Mouse (Mus musculus): ENCODE measurements around the gene Tbc1d23. TPM values are rescaled to one million over a fixed set of nuclear protein-coding genes. Genes with fewer than 3 reads are reported as not detected.
A peak's percentile ranks its signal among the peaks of the same experiment; 100 is the strongest.
"Not testable (repeated sequence)": the region's sequence is repeated elsewhere in the genome, so short reads cannot be mapped to it uniquely, and the experiment has no call there.

The Tbc1d23 gene
- polyA plus RNA-seq, 1 experiment from 2014 or later: 22.3 TPM

GRCm38 (mm10) chr16:57177254-57177653, 54.0 kb downstream of the Tbc1d23 start:
- ATAC-seq: no peak
- WGBS: 71% methylated on average over 2 of the region's 2 CpGs
- TF ChIP-seq CTCF (IDR thresholded peaks at IDR 0.05; ENCODE audit: low read depth): peak; percentile 80

GRCm38 (mm10) chr16:57176276-57176675, 55.0 kb downstream of the Tbc1d23 start:
- Histone ChIP-seq H3K27me3 (replicated peaks; ENCODE audit: control insufficient read depth, insufficient read depth, low read length) (no peaks in the 10 kb centered on the region), H3K36me3 (ENCODE audit: control insufficient read depth, insufficient read depth) (peaks cover 52% of the 10 kb centered on the region), H3K9me3 (ENCODE audit: control insufficient read depth) (no peaks in the 10 kb centered on the region), H3K4me3 (ENCODE audit: low read depth, low read length) (no peak overlapping the region), H3K27ac (ENCODE audit: low read depth, low read length) (no peak overlapping the region), H3K4me1 (replicated peaks; ENCODE audit: control insufficient read depth, insufficient read depth, low read length) (no peaks in the 10 kb centered on the region), H3K4me2 (replicated peaks; ENCODE audit: low read depth) (no peak overlapping the region), H3K9ac (ENCODE audit: low read depth, low read length) (no peak overlapping the region)
- ATAC-seq: no peak
- 89% methylated on average over 7 of the region's 7 CpGs for WGBS
- TF ChIP-seq CTCF (IDR thresholded peaks at IDR 0.05; ENCODE audit: low read depth): no peak

More at GRCm38 (mm10) chr16:57177254-57177653, 54.0 kb downstream of the Tbc1d23 start:
- Histone ChIP-seq H3K9me3 (ENCODE audit: control insufficient read depth) (no peaks in the 10 kb centered on the region), H3K4me3 (ENCODE audit: low read depth, low read length) (no peak overlapping the region), H3K27ac (ENCODE audit: low read depth, low read length) (no peak overlapping the region), H3K4me1 (replicated peaks; ENCODE audit: control insufficient read depth, insufficient read depth, low read length) (no peaks in the 10 kb centered on the region), H3K9ac (ENCODE audit: low read depth, low read length) (no peak overlapping the region), H3K4me2 (replicated peaks; ENCODE audit: low read depth) (no peak overlapping the region), H3K27me3 (replicated peaks; ENCODE audit: control insufficient read depth, insufficient read depth, low read length) (no peaks in the 10 kb centered on the region), H3K36me3 (ENCODE audit: control insufficient read depth, insufficient read depth) (peaks cover 57% of the 10 kb centered on the region)

- no peak for ATAC-seq
- peaks cover 52% of the 10 kb centered on the region for H3K36me3 ChIP-seq (ENCODE audit: control insufficient read depth, insufficient read depth)
- no peak overlapping the region for H3K27ac ChIP-seq (ENCODE audit: low read depth, low read length)
Observed at GRCm38 (mm10) chr16:57175751-57176150, 55.6 kb downstream of the Tbc1d23 start.

GRCm38 (mm10) chr16:57174480-57174879, 56.8 kb downstream of the Tbc1d23 start:
- H3K9me3 ChIP-seq (ENCODE audit: control insufficient read depth); H3K4me1 ChIP-seq (replicated peaks; ENCODE audit: control insufficient read depth, insufficient read depth, low read length); H3K9ac ChIP-seq (ENCODE audit: low read depth, low read length); H3K4me3 ChIP-seq (ENCODE audit: low read depth, low read length); ATAC-seq; H3K27me3 ChIP-seq (replicated peaks; ENCODE audit: control insufficient read depth, insufficient read depth, low read length); H3K27ac ChIP-seq (ENCODE audit: low read depth, low read length); H3K4me2 ChIP-seq (replicated peaks; ENCODE audit: low read depth): not testable (repeated sequence)
- peaks cover 55% of the 10 kb centered on the region for H3K36me3 ChIP-seq (ENCODE audit: control insufficient read depth, insufficient read depth)

More at GRCm38 (mm10) chr16:57175751-57176150, 55.6 kb downstream of the Tbc1d23 start:
- Histone ChIP-seq H3K4me2 (replicated peaks; ENCODE audit: low read depth) (no peak overlapping the region), H3K27me3 (replicated peaks; ENCODE audit: control insufficient read depth, insufficient read depth, low read length) (no peaks in the 10 kb centered on the region), H3K9me3 (ENCODE audit: control insufficient read depth) (no peaks in the 10 kb centered on the region), H3K4me1 (replicated peaks; ENCODE audit: control insufficient read depth, insufficient read depth, low read length) (no peaks in the 10 kb centered on the region), H3K4me3 (ENCODE audit: low read depth, low read length) (no peak overlapping the region), H3K9ac (ENCODE audit: low read depth, low read length) (no peak overlapping the region)
- WGBS: 80% methylated on average over 2 of the region's 2 CpGs
- TF ChIP-seq CTCF (IDR thresholded peaks at IDR 0.05; ENCODE audit: low read depth): no peak

- Histone ChIP-seq H3K27me3 (replicated peaks; ENCODE audit: control insufficient read depth, insufficient read depth, low read length) (no peaks in the 10 kb centered on the region), H3K4me1 (replicated peaks; ENCODE audit: control insufficient read depth, insufficient read depth, low read length) (no peaks in the 10 kb centered on the region), H3K4me2 (replicated peaks; ENCODE audit: low read depth) (no peak overlapping the region), H3K36me3 (ENCODE audit: control insufficient read depth, insufficient read depth) (peaks cover 42% of the 10 kb centered on the region), H3K9me3 (ENCODE audit: control insufficient read depth) (no peaks in the 10 kb centered on the region), H3K4me3 (ENCODE audit: low read depth, low read length) (no peak overlapping the region), H3K9ac (ENCODE audit: low read depth, low read length) (no peak overlapping the region), H3K27ac (ENCODE audit: low read depth, low read length) (no peak overlapping the region)
- ATAC-seq: no peak
- 93% methylated on average over 6 of the region's 6 CpGs for WGBS
- TF ChIP-seq CTCF (IDR thresholded peaks at IDR 0.05; ENCODE audit: low read depth): no peak
Observed at GRCm38 (mm10) chr16:57171570-57171969, 59.7 kb downstream of the Tbc1d23 start.

GRCm38 (mm10) chr16:57171161-57171560, 60.1 kb downstream of the Tbc1d23 start:
- no peak for ATAC-seq
- Histone ChIP-seq H3K27me3 (replicated peaks; ENCODE audit: control insufficient read depth, insufficient read depth, low read length) (no peaks in the 10 kb centered on the region), H3K4me2 (replicated peaks; ENCODE audit: low read depth) (no peak overlapping the region), H3K9ac (ENCODE audit: low read depth, low read length) (no peak overlapping the region), H3K9me3 (ENCODE audit: control insufficient read depth) (no peaks in the 10 kb centered on the region), H3K4me3 (ENCODE audit: low read depth, low read length) (no peak overlapping the region), H3K4me1 (replicated peaks; ENCODE audit: control insufficient read depth, insufficient read depth, low read length) (no peaks in the 10 kb centered on the region), H3K36me3 (ENCODE audit: control insufficient read depth, insufficient read depth) (peaks cover 38% of the 10 kb centered on the region), H3K27ac (ENCODE audit: low read depth, low read length) (no peak overlapping the region)
- TF ChIP-seq CTCF (IDR thresholded peaks at IDR 0.05; ENCODE audit: low read depth): no peak
- 84% methylated on average over 8 of the region's 8 CpGs for WGBS

GRCm38 (mm10) chr16:57168236-57168635, 63.1 kb downstream of the Tbc1d23 start:
- peaks cover 25% of the 10 kb centered on the region for H3K36me3 ChIP-seq (ENCODE audit: control insufficient read depth, insufficient read depth)
- TF ChIP-seq CTCF (IDR thresholded peaks at IDR 0.05; ENCODE audit: low read depth): no peak
- no peak overlapping the region for H3K4me3 ChIP-seq (ENCODE audit: low read depth, low read length)
- no peaks in the 10 kb centered on the region for H3K4me1 ChIP-seq (replicated peaks; ENCODE audit: control insufficient read depth, insufficient read depth, low read length)
- ATAC-seq: no peak
- no peak overlapping the region for H3K27ac ChIP-seq (ENCODE audit: low read depth, low read length)
- H3K9ac ChIP-seq (ENCODE audit: low read depth, low read length): no peak overlapping the region
- no peak overlapping the region for H3K4me2 ChIP-seq (replicated peaks; ENCODE audit: low read depth)
- WGBS: 76% methylated on average over 4 of the region's 4 CpGs
- H3K27me3 ChIP-seq (replicated peaks; ENCODE audit: control insufficient read depth, insufficient read depth, low read length): no peaks in the 10 kb centered on the region
- H3K9me3 ChIP-seq (ENCODE audit: control insufficient read depth): no peaks in the 10 kb centered on the region
